Mouse (Mus musculus): ENCODE measurements around the gene Asl.
A peak's percentile ranks its signal among the peaks of the same experiment; 100 is the strongest.
"Not testable (repeated sequence)": the region's sequence is repeated elsewhere in the genome, so short reads cannot be mapped to it uniquely, and the experiment has no call there.

Asl gene

GRCm38 (mm10) chr5:130046100-130046499 lies 17.1 kb upstream of the Asl start:
- DNase-seq (ENCODE audit: low spot score in 2 of 2): no peak

- DNase-seq (ENCODE audit: low spot score in 2 of 2): peak; percentile 59 to 63
Observed at GRCm38 (mm10) chr5:130044201-130044695, 15.2 kb upstream of the Asl start.

- no peak for DNase-seq (ENCODE audit: low spot score in 2 of 2)
Observed at GRCm38 (mm10) chr5:130043741-130044140, 14.7 kb upstream of the Asl start.

GRCm38 (mm10) chr5:130041262-130041661 lies 12.2 kb upstream of the Asl start:
- no peak for DNase-seq (ENCODE audit: low spot score in 2 of 2)

GRCm38 (mm10) chr5:130040797-130041196 lies 11.8 kb upstream of the Asl start:
- DNase-seq (ENCODE audit: low spot score in 2 of 2): no peak

GRCm38 (mm10) chr5:130037752-130038455 lies 8.9 kb upstream of the Asl start:
- DNase-seq (ENCODE audit: low spot score in 2 of 2): peak; percentile 58 to 65

GRCm38 (mm10) chr5:130036300-130036699 lies 7.3 kb upstream of the Asl start:
- not testable (repeated sequence) for DNase-seq (ENCODE audit: low spot score in 2 of 2)

- no peak for DNase-seq (ENCODE audit: low spot score in 2 of 2)
Observed at GRCm38 (mm10) chr5:130033869-130034268, 4.8 kb upstream of the Asl start.

- no peak for DNase-seq (ENCODE audit: low spot score in 2 of 2)
Observed at GRCm38 (mm10) chr5:130031410-130032390, 2.7 kb upstream of the Asl start.

GRCm38 (mm10) chr5:130027696-130028095 lies 1.4 kb downstream of the Asl start:
- DNase-seq (ENCODE audit: low spot score in 2 of 2): no peak

GRCm38 (mm10) chr5:130027134-130027533 lies 1.9 kb downstream of the Asl start:
- no peak for DNase-seq (ENCODE audit: low spot score in 2 of 2)

GRCm38 (mm10) chr5:130023767-130024539 lies 5.1 kb downstream of the Asl start:
- peak; percentile 83 to 87 for DNase-seq (ENCODE audit: low spot score in 2 of 2)

- no peak for DNase-seq (ENCODE audit: low spot score in 2 of 2)
Observed at GRCm38 (mm10) chr5:130023067-130023766, 5.8 kb downstream of the Asl start.

GRCm38 (mm10) chr5:130022366-130022765 lies 6.7 kb downstream of the Asl start:
- DNase-seq (ENCODE audit: low spot score in 2 of 2): no peak

- no peak for DNase-seq (ENCODE audit: low spot score in 2 of 2)
Observed at GRCm38 (mm10) chr5:130021361-130021966, 7.6 kb downstream of the Asl start.

GRCm38 (mm10) chr5:130019461-130019860 lies 9.6 kb downstream of the Asl start:
- no peak for DNase-seq (ENCODE audit: low spot score in 2 of 2)

GRCm38 (mm10) chr5:130015104-130015503 lies 13.9 kb downstream of the Asl start:
- DNase-seq (ENCODE audit: low spot score in 2 of 2): no peak

GRCm38 (mm10) chr5:130010961-130011360 lies 18.1 kb downstream of the Asl start:
- DNase-seq (ENCODE audit: low spot score in 2 of 2): no peak

- DNase-seq (ENCODE audit: low spot score in 2 of 2): no peak
Observed at GRCm38 (mm10) chr5:130009784-130010183, 19.3 kb downstream of the Asl start.

GRCm38 (mm10) chr5:130008034-130008590 lies 20.9 kb downstream of the Asl start:
- no peak for DNase-seq (ENCODE audit: low spot score in 2 of 2)

All from right cerebral cortex, postnatal 10 days (tissue).